Mouse (Mus musculus) hindbrain, postnatal 0 days (tissue): ENCODE data around the gene Scaf4. TPM values are rescaled to one million over a fixed set of nuclear protein-coding genes. Genes with fewer than 3 reads are reported as not detected.

Experiments
- ATAC-seq: fragments of 200-750 bp; cut with Nextera tagmentation; 2 replicates; pipeline ENCODE4 v1.8.0; 2017; ENCODE audit warnings: mild to moderate bottlenecking, moderate TSS enrichment, moderate library complexity
- DNase-seq: peaks from one replicate; pipeline ENCODE4 v3.0.0-alpha.2; 2015; ENCODE audit warnings: low spot score
- H3K27ac ChIP-seq: fragments of 300-500 bp; sonication (generic); 2 replicates; pipeline ENCODE4 v1.5.1; 2014; ENCODE audit warnings: mild to moderate bottlenecking
- H3K27me3 ChIP-seq: fragments of 300-500 bp; sonication (generic); 2 replicates; pipeline ENCODE4 v1.6.1; 2014; ENCODE audit warnings: low read length, mixed read lengths; ENCODE audit not compliant: insufficient read depth
- H3K36me3 ChIP-seq: fragments of 300-500 bp; sonication (generic); 2 replicates; pipeline ENCODE4 v1.6.1; 2014; ENCODE audit warnings: low read length, mixed read lengths; ENCODE audit not compliant: insufficient read depth
- H3K4me1 ChIP-seq: fragments of 300-500 bp; sonication (generic); 2 replicates; pipeline ENCODE4 v1.6.1; 2014; ENCODE audit warnings: antibody characterized with exemption, low read length, mixed read lengths; ENCODE audit not compliant: insufficient read depth
- H3K4me2 ChIP-seq: fragments of 300-500 bp; sonication (generic); 2 replicates; pipeline ENCODE4 v1.6.1; 2014; ENCODE audit warnings: low read depth, mild to moderate bottlenecking, low read length, moderate library complexity, mixed read lengths
- H3K4me3 ChIP-seq: fragments of 300-500 bp; sonication (generic); 2 replicates; pipeline ENCODE4 v1.5.1; 2014; ENCODE audit warnings: low read length
- H3K9ac ChIP-seq: fragments of 300-500 bp; sonication (generic); replicated peaks from 2 replicates; pipeline ENCODE4 v1.6.1; 2014; ENCODE audit warnings: mild to moderate bottlenecking, low read length, moderate library complexity, mixed read lengths
- H3K9me3 ChIP-seq: fragments of 300-500 bp; sonication (generic); 2 replicates; pipeline ENCODE4 v1.6.1; 2016; ENCODE audit warnings: low read length, mixed read lengths
- CTCF ChIP-seq: IDR thresholded peaks from 2 replicates; pipeline ENCODE4 v1.5.1; 2016; ENCODE audit warnings: antibody characterized with exemption, control low read depth, low read depth
- WGBS: fragments of 180-500 bp; shearing (Covaris S2); extraction: QIAGEN DNeasy Blood & Tissue Kit; methylation state at CpG from one replicate; pipeline ENCODE4 v1.1.7; 2014; 5-methylcytosine and 5-hydroxymethylcytosine counted together
- polyA plus RNA-seq: library from polyadenylated mRNA; unstranded; fragments of >200 nt; fragmentation: Nextera tagmentation; extraction: Ambion mirVana; gene quantifications from 2 replicates; pipeline ENCODE4 v1.2.1, GENCODE M21; 2015
- total RNA-seq: library from RNA; depleted of rRNA; stranded (reverse); fragments of >200 nt; gene quantifications from 2 replicates; pipeline ENCODE4 v1.2.3, GENCODE M21; 2014

Scaf4 gene
- total and polyA plus RNA-seq, 2 experiments from 2014 or later, result 16.8 TPM

DNA sequence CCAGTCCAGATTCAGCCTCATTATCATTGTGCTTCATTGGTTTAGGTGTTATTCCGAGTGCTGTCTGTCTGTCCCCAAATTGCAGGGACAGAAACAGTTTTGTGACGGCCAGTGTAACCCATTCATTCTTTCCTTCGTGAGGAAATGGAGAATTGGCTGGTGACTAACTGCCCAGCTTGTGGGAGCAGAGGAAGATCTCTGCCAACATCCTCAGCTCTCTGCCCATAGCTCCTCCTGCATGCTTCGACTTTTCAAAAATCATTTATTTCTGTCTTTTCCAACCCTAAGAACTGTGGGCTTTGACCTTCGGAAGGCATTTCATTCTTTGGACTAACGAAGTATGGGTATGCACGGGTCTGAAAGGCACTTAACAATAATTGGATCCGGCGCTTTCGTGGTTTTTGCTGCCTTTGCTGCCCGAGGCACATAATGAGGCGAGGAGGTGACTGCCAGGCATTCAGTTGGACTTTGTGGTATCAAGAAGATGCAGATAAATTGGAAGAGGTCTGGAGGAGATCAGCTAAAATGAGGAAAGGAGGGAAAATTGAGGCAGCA is 34.1 kb upstream of the Scaf4 start:
- H3K4me2 ChIP-seq, result no peak overlapping the region
- WGBS, result 61% methylated on average over 12 of the region's 12 CpGs
- no peaks in the 10 kb centered on the region for H3K9me3 ChIP-seq
- no peak for TF ChIP-seq CTCF
- H3K27me3 ChIP-seq, result no peaks in the 10 kb centered on the region
- no peak for ATAC-seq
- H3K4me1 ChIP-seq, result no peaks in the 10 kb centered on the region
- no peak for DNase-seq
- no peak overlapping the region for H3K27ac ChIP-seq
- H3K9ac ChIP-seq, result no peak overlapping the region
- H3K4me3 ChIP-seq, result no peak overlapping the region
- no peaks in the 10 kb centered on the region for H3K36me3 ChIP-seq

DNA sequence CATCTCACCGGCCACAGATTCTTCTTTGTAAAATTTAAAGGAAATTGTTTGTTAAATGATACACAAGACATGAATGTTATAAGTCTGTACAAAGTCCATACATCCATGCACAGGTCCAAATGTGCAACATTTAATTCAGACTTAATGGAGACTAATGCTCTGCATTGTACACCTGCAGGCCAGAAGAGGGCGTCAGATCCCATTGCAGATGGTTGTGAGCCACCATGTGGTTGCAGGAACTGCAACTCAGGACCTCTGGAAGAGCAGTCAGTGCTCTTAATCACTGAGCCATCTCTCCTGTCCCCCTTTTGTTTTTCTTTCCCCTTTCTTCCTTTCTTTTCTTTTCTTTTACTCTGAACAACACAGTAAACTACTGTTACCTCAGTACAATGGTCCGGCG is 33.5 kb upstream of the Scaf4 start:
- 72% methylated on average over 4 of the region's 4 CpGs for WGBS
- Histone ChIP-seq H3K27me3 (no peaks in the 10 kb centered on the region), H3K9me3 (no peaks in the 10 kb centered on the region), H3K9ac (no peak overlapping the region), H3K27ac (no peak overlapping the region), H3K36me3 (no peaks in the 10 kb centered on the region), H3K4me1 (no peaks in the 10 kb centered on the region), H3K4me3 (no peak overlapping the region), H3K4me2 (no peak overlapping the region)
- ATAC-seq (no peak), DNase-seq (no peak)
- TF ChIP-seq CTCF, result 0 out of 2 replicates have a peak, but pooled peaks have one; percentile 29

DNA sequence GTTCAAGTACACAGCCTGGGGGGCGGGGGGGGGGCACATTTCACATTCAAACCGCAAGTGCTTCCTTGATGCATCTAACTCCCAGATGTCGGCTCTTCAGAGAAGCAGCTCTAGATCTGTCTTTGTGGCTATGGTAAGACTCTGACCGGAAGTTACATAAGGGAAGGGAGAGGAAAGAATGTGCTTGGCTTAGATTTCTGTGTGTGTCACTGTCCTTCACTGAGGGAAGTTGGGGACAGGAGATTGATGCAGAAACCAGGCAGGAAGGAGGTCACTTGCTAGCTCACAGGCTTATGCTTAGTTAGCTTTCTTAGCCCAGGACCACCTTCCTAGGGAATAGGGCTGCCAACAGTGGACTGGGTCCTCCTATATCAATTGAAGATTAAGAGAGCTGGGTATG is 31.6 kb upstream of the Scaf4 start:
- no peak for TF ChIP-seq CTCF
- Histone ChIP-seq H3K36me3 (no peaks in the 10 kb centered on the region), H3K27ac (no peak overlapping the region), H3K27me3 (no peaks in the 10 kb centered on the region), H3K4me2 (no peak overlapping the region), H3K4me3 (no peak overlapping the region), H3K4me1 (no peaks in the 10 kb centered on the region), H3K9me3 (no peaks in the 10 kb centered on the region), H3K9ac (no peak overlapping the region)
- 85% methylated on average over 4 of the region's 4 CpGs for WGBS
- no peak for ATAC-seq
- no peak for DNase-seq

DNA sequence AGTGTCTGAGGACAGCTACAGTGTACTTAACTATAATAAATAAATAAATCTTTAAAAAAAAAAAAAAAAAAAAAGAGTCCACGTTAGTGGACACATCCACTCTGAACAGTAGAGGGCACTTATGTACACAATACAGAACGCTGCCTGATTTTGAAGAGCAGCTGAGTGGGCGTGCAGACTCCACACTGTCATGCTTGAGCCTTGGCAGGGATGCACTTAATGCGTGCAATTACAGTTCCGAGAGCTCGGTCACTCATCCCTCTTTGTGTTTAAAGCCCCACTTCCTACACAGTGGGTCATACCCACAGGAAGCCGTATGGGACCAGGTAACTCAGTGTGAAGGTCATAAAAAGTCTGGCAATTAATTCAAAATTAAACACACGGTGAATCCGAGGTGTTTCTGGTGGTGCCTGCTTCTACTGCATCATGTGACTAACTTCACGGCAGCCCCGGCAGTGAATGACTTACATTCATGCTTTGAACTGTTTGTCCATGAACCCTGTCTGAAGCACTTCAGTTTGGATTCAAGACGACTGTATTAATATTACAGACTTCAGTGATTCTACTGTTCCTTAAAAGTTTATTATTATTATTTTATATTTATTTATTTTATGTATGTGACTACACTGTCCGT is 28.3 kb upstream of the Scaf4 start:
- no peaks in the 10 kb centered on the region for H3K9me3 ChIP-seq
- ATAC-seq (peak; percentile 89), DNase-seq (peak; percentile 85)
- H3K4me3 ChIP-seq, result no peak overlapping the region
- WGBS, result 57% methylated on average over 13 of the region's 13 CpGs
- H3K4me1 ChIP-seq, result no peaks in the 10 kb centered on the region
- no peak overlapping the region for H3K27ac ChIP-seq
- H3K9ac ChIP-seq, result no peak overlapping the region
- no peaks in the 10 kb centered on the region for H3K27me3 ChIP-seq
- no peaks in the 10 kb centered on the region for H3K36me3 ChIP-seq
- H3K4me2 ChIP-seq, result 0 out of 2 replicates have a peak overlapping the region, but pooled peaks have one; percentile 21
- TF ChIP-seq CTCF, result peak; percentile 65

DNA sequence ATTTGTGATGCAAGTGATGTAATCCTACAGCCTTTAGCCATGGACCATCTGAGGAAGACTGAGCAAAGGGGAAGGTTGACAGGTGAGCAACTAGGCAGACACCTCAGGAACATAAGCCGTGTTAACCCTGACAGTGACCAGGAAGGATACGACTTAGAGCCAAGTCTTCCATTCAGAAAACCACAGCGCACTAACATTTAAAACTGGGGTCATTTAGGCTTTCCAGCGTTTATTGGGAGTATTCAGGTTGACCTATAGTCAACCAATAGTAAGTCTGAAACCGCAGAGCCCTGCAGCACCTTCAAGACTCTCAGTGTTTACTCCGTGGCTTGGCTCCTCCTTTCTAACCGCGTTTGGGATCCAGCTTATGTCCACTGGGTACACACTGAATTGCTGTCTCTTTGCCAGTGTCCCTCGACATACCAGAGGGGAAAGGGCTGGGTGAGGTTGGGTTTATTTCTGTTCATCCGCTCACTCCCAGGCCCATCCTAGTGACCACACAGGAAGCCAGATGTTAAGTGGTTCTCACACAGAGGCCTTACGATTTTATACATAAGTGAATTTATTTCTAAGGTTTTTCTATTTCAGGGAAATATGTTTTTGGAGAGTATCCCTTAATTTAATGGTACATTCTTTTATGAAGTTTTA is 26.3 kb upstream of the Scaf4 start:
- H3K4me1 ChIP-seq, result no peaks in the 10 kb centered on the region
- DNase-seq (no peak), ATAC-seq (no peak)
- no peak overlapping the region for H3K4me2 ChIP-seq
- 88% methylated on average over 11 of the region's 11 CpGs for WGBS
- H3K9me3 ChIP-seq, result no peaks in the 10 kb centered on the region
- H3K27ac ChIP-seq, result no peak overlapping the region
- no peaks in the 10 kb centered on the region for H3K27me3 ChIP-seq
- H3K4me3 ChIP-seq, result no peak overlapping the region
- no peak overlapping the region for H3K9ac ChIP-seq
- TF ChIP-seq CTCF, result no peak
- H3K36me3 ChIP-seq, result no peaks in the 10 kb centered on the region

DNA sequence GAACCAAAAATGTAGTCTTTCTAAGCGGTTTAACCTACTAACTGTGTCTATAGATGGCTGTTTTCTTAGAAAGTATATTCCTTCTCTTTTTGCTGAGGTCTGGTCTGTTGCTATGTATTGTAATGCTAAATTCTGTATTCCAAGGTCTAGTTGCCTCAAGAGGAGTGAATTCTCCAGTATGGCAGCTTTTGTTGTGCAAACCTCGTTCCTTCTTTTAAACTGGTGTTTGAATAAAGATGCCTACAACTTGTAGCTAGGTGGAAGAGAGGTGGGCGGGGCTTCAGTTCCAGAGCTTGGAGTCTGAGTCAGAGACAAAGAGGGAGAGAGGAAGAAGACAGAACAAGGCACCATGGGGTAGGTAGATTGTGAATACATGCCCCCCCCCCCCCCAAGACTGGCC is 25.5 kb upstream of the Scaf4 start:
- Histone ChIP-seq H3K36me3 (no peaks in the 10 kb centered on the region), H3K4me2 (no peak overlapping the region), H3K9me3 (no peaks in the 10 kb centered on the region), H3K27me3 (no peaks in the 10 kb centered on the region), H3K9ac (no peak overlapping the region), H3K4me1 (no peaks in the 10 kb centered on the region), H3K4me3 (no peak overlapping the region), H3K27ac (no peak overlapping the region)
- DNase-seq (no peak), ATAC-seq (no peak)
- 52% methylated on average over 3 of the region's 3 CpGs for WGBS
- no peak for TF ChIP-seq CTCF

DNA sequence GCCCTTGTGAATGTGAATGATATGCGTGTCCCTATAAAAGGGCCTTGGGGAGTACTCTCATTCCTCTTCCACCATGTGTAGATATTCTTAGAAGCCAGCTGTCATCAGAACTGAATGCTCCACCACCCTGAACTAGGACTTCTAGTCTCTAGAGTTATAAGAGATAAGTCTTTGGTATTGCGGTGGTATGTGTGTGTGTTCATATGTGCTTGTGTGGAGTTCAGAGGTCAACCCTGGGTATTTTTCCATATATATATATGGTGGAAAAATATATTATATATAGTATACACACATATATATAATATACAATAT is 19.6 kb upstream of the Scaf4 start:
- ATAC-seq (no peak), DNase-seq (no peak)
- TF ChIP-seq CTCF, result no peak
- no peaks in the 10 kb centered on the region for H3K27me3 ChIP-seq
- H3K27ac ChIP-seq, result no peak overlapping the region
- no peak overlapping the region for H3K4me3 ChIP-seq
- H3K36me3 ChIP-seq, result no peaks in the 10 kb centered on the region
- H3K9me3 ChIP-seq, result no peaks in the 10 kb centered on the region
- H3K9ac ChIP-seq, result no peak overlapping the region
- 82% methylated on average over 2 of the region's 2 CpGs for WGBS
- H3K4me1 ChIP-seq, result no peaks in the 10 kb centered on the region
- no peak overlapping the region for H3K4me2 ChIP-seq
